Mouse (Mus musculus): ENCODE results near the gene Acad12. TPM values are rescaled to one million over a fixed set of nuclear protein-coding genes. Genes with fewer than 3 reads are reported as not detected.
"Not testable (repeated sequence)": the region's sequence is repeated elsewhere in the genome, so short reads cannot be mapped to it uniquely, and the experiment has no call there.

Acad12 gene
- polyA plus RNA-seq, 1 experiment from 2014 or later = 1.7 TPM

- WGBS = 71% methylated on average over 1 of the region's 1 CpGs
Measured at GRCm38 (mm10) chr5:121603815-121604214, 14.9 kb downstream of the Acad12 start.

GRCm38 (mm10) chr5:121601547-121602299 lies 17.0 kb downstream of the Acad12 start:
- no peak overlapping the region for H3K4me3 ChIP-seq
- WGBS = 35% methylated on average over 9 of the region's 9 CpGs
- no peak overlapping the region for H3K9ac ChIP-seq (replicated peaks)
- no peak overlapping the region for H3K4me2 ChIP-seq (replicated peaks)
- H3K36me3 ChIP-seq = no peaks in the 10 kb centered on the region
- no peaks in the 10 kb centered on the region for H3K4me1 ChIP-seq
- H3K27ac ChIP-seq (replicated peaks) = no peak overlapping the region
- H3K27me3 ChIP-seq = no peaks in the 10 kb centered on the region; the same call in 1 of the 2 replicates
- H3K9me3 ChIP-seq = no peaks in the 10 kb centered on the region
- no peak for ATAC-seq (ENCODE audit: low FRiP score, low read depth)

More at GRCm38 (mm10) chr5:121603815-121604214, 14.9 kb downstream of the Acad12 start:
- not testable (repeated sequence) for H3K27ac ChIP-seq (replicated peaks); H3K4me1 ChIP-seq; H3K9ac ChIP-seq (replicated peaks); H3K4me3 ChIP-seq; H3K9me3 ChIP-seq; H3K4me2 ChIP-seq (replicated peaks); ATAC-seq (ENCODE audit: low FRiP score, low read depth); H3K27me3 ChIP-seq; H3K36me3 ChIP-seq

- no peak for ATAC-seq (ENCODE audit: low FRiP score, low read depth)
- no peaks in the 10 kb centered on the region for H3K9me3 ChIP-seq
- no peak overlapping the region for H3K4me3 ChIP-seq
- H3K4me1 ChIP-seq = peaks cover 4% of the 10 kb centered on the region
- 68% methylated on average over 13 of the region's 13 CpGs for WGBS
- H3K27me3 ChIP-seq = peaks cover 10% of the 10 kb centered on the region
- no peaks in the 10 kb centered on the region for H3K36me3 ChIP-seq
- H3K27ac ChIP-seq (replicated peaks) = no peak overlapping the region
- no peak overlapping the region for H3K9ac ChIP-seq (replicated peaks)
- H3K4me2 ChIP-seq (replicated peaks) = no peak overlapping the region
Measured at GRCm38 (mm10) chr5:121598871-121599610, 19.7 kb downstream of the Acad12 start.

- 80% methylated on average over 7 of the region's 7 CpGs for WGBS
- Histone ChIP-seq H3K9ac (replicated peaks) (no peak overlapping the region), H3K36me3 (no peaks in the 10 kb centered on the region), H3K4me2 (replicated peaks) (no peak overlapping the region), H3K9me3 (no peaks in the 10 kb centered on the region), H3K4me3 (no peak overlapping the region), H3K27me3 (peaks cover 10% of the 10 kb centered on the region), H3K27ac (replicated peaks) (no peak overlapping the region), H3K4me1 (peaks cover 10% of the 10 kb centered on the region)
- ATAC-seq (ENCODE audit: low FRiP score, low read depth) = no peak
Measured at GRCm38 (mm10) chr5:121597991-121598537, 20.7 kb downstream of the Acad12 start.

- ATAC-seq (ENCODE audit: low FRiP score, low read depth) = no peak
- H3K27ac ChIP-seq (replicated peaks) = no peak overlapping the region
- no peak overlapping the region for H3K9ac ChIP-seq (replicated peaks)
- H3K4me3 ChIP-seq = no peak overlapping the region
- H3K9me3 ChIP-seq = no peaks in the 10 kb centered on the region
- peaks cover 13% of the 10 kb centered on the region for H3K4me1 ChIP-seq
- H3K36me3 ChIP-seq = no peaks in the 10 kb centered on the region
- 76% methylated on average over 4 of the region's 4 CpGs for WGBS
- H3K4me2 ChIP-seq (replicated peaks) = no peak overlapping the region
- peaks cover 14% of the 10 kb centered on the region for H3K27me3 ChIP-seq
Measured at GRCm38 (mm10) chr5:121597332-121597731, 21.4 kb downstream of the Acad12 start.

GRCm38 (mm10) chr5:121596226-121596625 lies 22.5 kb downstream of the Acad12 start:
- H3K4me3 ChIP-seq = no peak overlapping the region
- peaks cover 18% of the 10 kb centered on the region for H3K27me3 ChIP-seq
- H3K36me3 ChIP-seq = no peaks in the 10 kb centered on the region
- H3K9ac ChIP-seq (replicated peaks) = no peak overlapping the region
- WGBS = 84% methylated on average over 6 of the region's 6 CpGs
- H3K9me3 ChIP-seq = no peaks in the 10 kb centered on the region
- peaks cover 13% of the 10 kb centered on the region for H3K4me1 ChIP-seq
- ATAC-seq (ENCODE audit: low FRiP score, low read depth) = no peak
- H3K4me2 ChIP-seq (replicated peaks) = no peak overlapping the region
- H3K27ac ChIP-seq (replicated peaks) = no peak overlapping the region

GRCm38 (mm10) chr5:121595758-121596157 lies 23.0 kb downstream of the Acad12 start:
- Histone ChIP-seq H3K4me2 (replicated peaks) (no peak overlapping the region), H3K27ac (replicated peaks) (no peak overlapping the region), H3K4me1 (peaks cover 13% of the 10 kb centered on the region), H3K36me3 (no peaks in the 10 kb centered on the region), H3K9ac (replicated peaks) (no peak overlapping the region), H3K4me3 (no peak overlapping the region), H3K27me3 (peaks cover 18% of the 10 kb centered on the region), H3K9me3 (no peaks in the 10 kb centered on the region)
- no peak for ATAC-seq (ENCODE audit: low FRiP score, low read depth)
- WGBS = 82% methylated on average over 6 of the region's 6 CpGs

GRCm38 (mm10) chr5:121594714-121595313 lies 23.9 kb downstream of the Acad12 start:
- Histone ChIP-seq H3K4me1 (peaks cover 13% of the 10 kb centered on the region), H3K27ac (replicated peaks) (no peak overlapping the region), H3K9me3 (no peaks in the 10 kb centered on the region), H3K4me3 (no peak overlapping the region), H3K9ac (replicated peaks) (no peak overlapping the region), H3K36me3 (no peaks in the 10 kb centered on the region), H3K27me3 (peaks cover 18% of the 10 kb centered on the region), H3K4me2 (replicated peaks) (no peak overlapping the region)
- 86% methylated on average over 6 of the region's 6 CpGs for WGBS
- no peak for ATAC-seq (ENCODE audit: low FRiP score, low read depth)

- Histone ChIP-seq H3K27ac (replicated peaks) (peak within 1 kb of the TSS; percentile 50), H3K4me2 (replicated peaks) (peak within 1 kb of the TSS; percentile 78), H3K4me1 (peaks cover 13% of the 10 kb centered on the region), H3K27me3 (peaks cover 18% of the 10 kb centered on the region), H3K9ac (replicated peaks) (peak within 1 kb of the TSS; percentile 69), H3K9me3 (no peaks in the 10 kb centered on the region), H3K4me3 (peak within 1 kb of the TSS; percentile 62), H3K36me3 (no peaks in the 10 kb centered on the region)
- peak; percentile 85 for ATAC-seq (ENCODE audit: low FRiP score, low read depth)
- 4% methylated on average over 47 of the region's 47 CpGs for WGBS
Measured at GRCm38 (mm10) chr5:121593451-121594401, 25.0 kb downstream of the Acad12 start, which contains the start of gene Aldh2. Gene Aldh2, minus strand, starts transcription at chr5:121593824.

GRCm38 (mm10) chr5:121592816-121593407 lies 25.8 kb downstream of the Acad12 start:
- ATAC-seq (ENCODE audit: low FRiP score, low read depth) = peak; percentile 56; the same call in 1 of the 2 replicates
- Histone ChIP-seq H3K4me1 (peaks cover 13% of the 10 kb centered on the region), H3K27me3 (peaks cover 18% of the 10 kb centered on the region), H3K27ac (replicated peaks) (no peak overlapping the region), H3K4me3 (peak overlapping the region; percentile 62), H3K9me3 (no peaks in the 10 kb centered on the region), H3K9ac (replicated peaks) (peak overlapping the region; percentile 69), H3K4me2 (replicated peaks) (peak overlapping the region; percentile 78), H3K36me3 (no peaks in the 10 kb centered on the region)
- WGBS = 5% methylated on average over 33 of the region's 33 CpGs

Measured in midbrain, embryonic 12.5 days (tissue).